In the genomic region with DNA sequence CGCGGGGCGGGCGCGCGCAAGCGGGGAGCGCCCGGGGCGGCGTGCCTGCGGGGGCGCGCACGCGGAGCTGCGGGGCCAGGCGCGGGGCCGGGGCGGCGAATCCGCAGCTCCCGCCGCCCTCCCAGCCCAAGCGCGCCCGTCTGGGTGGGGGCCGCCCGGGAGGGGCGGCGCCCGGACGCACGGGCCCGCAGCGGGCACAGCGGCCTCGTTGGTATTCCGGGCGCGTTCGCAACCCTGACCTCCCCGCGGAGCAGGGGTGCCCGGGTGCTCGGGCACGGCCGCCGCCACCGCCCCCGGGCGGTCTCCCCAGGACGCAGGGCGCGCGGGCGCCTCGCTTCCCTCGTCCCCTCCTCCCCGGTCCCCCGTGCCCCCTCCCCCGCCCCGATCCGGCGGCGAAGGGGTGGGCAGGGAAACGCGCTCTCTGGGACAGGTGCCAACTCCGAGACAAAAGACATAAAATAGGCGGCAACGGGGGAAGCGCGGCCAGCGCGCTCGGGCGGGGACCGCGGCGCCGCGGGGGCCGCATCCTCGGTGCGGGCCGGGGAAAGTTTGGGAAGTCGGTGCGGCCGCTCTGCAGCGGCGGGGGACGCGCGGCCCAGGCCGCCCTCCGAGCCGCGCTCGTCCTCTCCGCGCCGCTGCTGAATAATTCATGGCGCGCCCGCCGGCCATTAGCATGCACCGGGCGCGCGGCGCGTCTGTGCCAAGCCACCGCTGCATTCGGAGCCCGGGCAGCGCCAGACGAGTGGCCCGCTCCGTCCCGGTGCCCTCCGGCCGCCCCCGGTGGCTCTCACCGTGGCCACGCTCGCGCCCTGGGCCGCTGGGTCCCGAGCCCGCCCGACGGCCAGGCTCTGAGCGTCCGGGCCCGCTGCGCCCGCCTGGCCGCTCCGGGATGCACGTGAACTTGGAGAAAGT, we compare ENCODE assay signal across 7 mouse cellular contexts.
DNase-seq lines count a peak whose midpoint lies in the region; ATAC-seq lines count a peak whose summit lies in the region.

No protein-coding gene starts in this region.

- H3K4me1 ChIP-seq in intestine, embryonic 15.5 days (replicated peaks), result peaks cover 8% of the 10 kb centered on the region
- H3K4me1 ChIP-seq in midbrain, embryonic 10.5 days, result peaks cover 19% of the 10 kb centered on the region

- peaks cover 39% of the 10 kb centered on the region for H3K27me3 ChIP-seq in intestine, embryonic 15.5 days (replicated peaks)
- H3K27me3 ChIP-seq in midbrain, embryonic 10.5 days (ENCODE audit: low read depth, poor library complexity, severe bottlenecking), result peaks cover 100% of the 10 kb centered on the region

- WGBS in intestine, embryonic 15.5 days, result under 1% methylated on average over 109 of the region's 141 CpGs
- WGBS in midbrain, embryonic 10.5 days, result 2% methylated on average over 129 of the region's 141 CpGs

- H3K9me3 ChIP-seq in intestine, embryonic 15.5 days, result no peaks in the 10 kb centered on the region
- H3K9me3 ChIP-seq in midbrain, embryonic 10.5 days (replicated peaks), result no peaks in the 10 kb centered on the region

- peak; percentile 92 to 95 for DNase-seq in adrenal gland, adult 18-20 months (ENCODE audit: low spot score in 2 of 2)
- peak; percentile 97 for DNase-seq in cerebellum, postnatal 10 days
- peak; percentile 90 for DNase-seq in gastrocnemius, postnatal 25 days
- peak; percentile 90 to 91 for DNase-seq in left cerebral cortex, postnatal 36 days (ENCODE audit: low spot score in 2 of 2)
- peak; percentile 57 for DNase-seq in midbrain, embryonic 10.5 days (ENCODE audit: low spot score)
- peak; percentile 58 to 63 for DNase-seq in spleen, postnatal 10 days (ENCODE audit: low spot score in 2 of 2)

- H3K4me3 ChIP-seq in intestine, embryonic 15.5 days (replicated peaks), result peak overlapping the region; percentile 76
- H3K4me3 ChIP-seq in midbrain, embryonic 10.5 days, result peak overlapping the region; percentile 59

- peak overlapping the region; percentile 95 for H3K27ac ChIP-seq in intestine, embryonic 15.5 days
- H3K27ac ChIP-seq in midbrain, embryonic 10.5 days (replicated peaks), result peak overlapping the region; percentile 49

- peak; percentile 80 for ATAC-seq in intestine, embryonic 15.5 days

- no peaks in the 10 kb centered on the region for H3K36me3 ChIP-seq in intestine, embryonic 15.5 days
- no peaks in the 10 kb centered on the region for H3K36me3 ChIP-seq in midbrain, embryonic 10.5 days

- H3K4me2 ChIP-seq in intestine, embryonic 15.5 days (replicated peaks), result peak overlapping the region; percentile 85

- peak overlapping the region; percentile 94 for H3K9ac ChIP-seq in intestine, embryonic 15.5 days

- intact Hi-C loops in left cerebral cortex, postnatal 36 days (cut with DNase I), result loop anchor here (1.0 to 5.0 kb wide), 3 partner anchors 36 to 58 kb away; no protein-coding TSS in a partner anchor

Comparison
In these comparisons a context has a peak if more than half of its experiments do, and no peak if none do; other contexts are left out.
1. Peak in every context shown above with its lines: DNase-seq, ATAC-seq, H3K4me3 ChIP-seq and H3K27ac ChIP-seq.